Mouse (Mus musculus): Measurements from ENCODE around the gene Dnajc14.

- TF ChIP-seq CTCF (IDR thresholded peaks at IDR 0.05; ENCODE audit: borderline replicate concordance, control insufficient read depth, extremely low read depth, insufficient read depth, low read length, poor library complexity) (no peak), POLR2A (IDR thresholded peaks at IDR 0.05; ENCODE audit: control insufficient read depth, extremely low read depth, insufficient read depth, low read length, poor library complexity) (no peak)
Measured at GRCm38 (mm10) chr10:128866518-128866917, 62.7 kb downstream of the Dnajc14 start.
